Mouse (Mus musculus): ENCODE results near the gene Epha2. TPM values are rescaled to one million over a fixed set of nuclear protein-coding genes. Genes with fewer than 3 reads are reported as not detected.
A peak's percentile ranks its signal among the peaks of the same experiment; 100 is the strongest.

Gene Epha2
- total RNA-seq, 2 experiments from 2014 or later, result 8.0 to 8.9 TPM

DNA sequence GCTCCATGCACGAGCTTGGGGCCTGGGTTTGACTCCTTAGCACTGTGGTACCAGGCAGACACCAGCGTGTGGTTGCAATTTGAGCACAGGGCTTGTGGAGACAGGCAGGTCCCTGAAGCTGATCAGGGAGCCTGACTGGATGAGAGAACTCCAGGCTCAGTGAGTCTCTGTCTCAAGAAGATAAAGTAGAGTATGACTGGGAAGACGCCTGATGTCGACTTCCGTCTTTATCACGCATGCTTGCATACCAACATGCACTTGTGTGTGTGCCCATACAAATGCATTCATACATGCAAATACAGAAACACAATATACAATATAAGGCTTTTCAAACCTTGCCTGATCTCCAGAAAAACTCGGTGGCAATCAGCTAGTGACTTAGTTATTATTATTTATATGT lies 16.9 kb downstream of the Epha2 start:
- no peak for DNase-seq
- intact Hi-C loops (cut with DNase I), result loop anchor here (5.0 kb wide), 1 partner anchor 44 kb away; no protein-coding TSS in a partner anchor

- intact Hi-C loops (cut with DNase I), result no loop called here
- no peak for DNase-seq
Observed at GRCm38 (mm10) chr4:141322526-141322925, 21.5 kb downstream of the Epha2 start.

DNA sequence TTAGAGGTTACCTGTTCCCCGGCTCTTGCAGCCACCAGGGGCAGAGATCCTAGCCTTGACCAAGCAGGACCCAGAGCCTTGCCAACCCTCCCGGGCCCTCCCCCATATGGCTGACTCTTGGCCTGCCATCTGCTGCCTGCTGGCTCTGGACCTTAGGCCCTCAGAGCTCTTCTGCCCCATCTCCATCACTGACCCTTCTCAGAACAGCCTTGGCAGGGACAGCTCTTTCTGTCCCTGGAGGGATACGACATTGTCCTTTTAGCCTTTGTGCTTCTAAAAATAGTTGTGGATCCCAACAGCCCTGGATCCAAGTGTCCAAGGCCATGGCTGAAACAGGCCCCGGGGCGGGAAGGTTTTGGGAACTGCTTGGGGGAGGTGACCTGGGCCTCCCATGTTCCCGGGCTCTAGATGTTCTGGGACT lies 23.7 kb downstream of the Epha2 start:
- intact Hi-C loops (cut with DNase I), result no loop called here
- peak; percentile 57 to 63 for DNase-seq

DNA sequence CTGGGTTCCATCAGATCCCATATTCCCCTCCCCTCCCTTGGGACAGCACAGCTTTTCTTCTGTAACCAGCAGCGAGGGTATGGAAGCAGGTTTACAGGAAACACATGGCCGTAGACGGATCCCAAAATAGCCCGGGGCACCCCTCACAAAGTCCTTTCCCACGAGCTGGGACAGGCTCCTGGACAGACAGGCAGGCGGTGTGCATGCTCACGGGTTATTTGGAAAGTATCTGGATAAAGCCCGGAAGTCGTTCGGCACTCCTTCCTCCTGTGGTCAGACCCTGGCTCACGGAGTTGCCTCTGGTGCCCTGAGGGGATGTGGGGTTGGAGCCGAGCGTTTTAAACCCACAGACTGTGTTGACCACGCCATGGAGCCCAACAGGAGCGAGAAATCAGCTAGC lies 24.6 kb downstream of the Epha2 start:
- DNase-seq, result peak; percentile 32 to 41
- intact Hi-C loops (cut with DNase I), result no loop called here

DNA sequence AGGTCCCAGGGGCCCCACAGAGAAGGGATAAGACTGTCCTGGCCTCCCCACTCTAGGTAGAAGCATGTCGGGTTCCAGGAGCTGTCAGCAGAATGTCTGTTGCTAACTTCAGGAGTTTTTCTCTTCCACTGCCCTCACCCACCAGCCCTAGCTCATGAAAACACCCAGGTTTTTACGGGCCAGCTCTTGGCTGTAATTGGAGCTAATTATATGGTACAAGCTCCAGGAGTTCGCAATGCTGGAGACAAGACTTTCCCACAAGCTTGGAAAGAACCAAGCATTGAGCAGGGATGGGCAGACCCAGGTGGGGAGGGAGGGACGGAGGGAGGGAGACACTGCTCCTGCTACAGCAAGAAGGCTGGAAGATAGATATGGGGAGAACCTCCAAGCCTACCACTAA lies 26.0 kb downstream of the Epha2 start:
- no peak for DNase-seq
- intact Hi-C loops (cut with DNase I), result no loop called here

DNA sequence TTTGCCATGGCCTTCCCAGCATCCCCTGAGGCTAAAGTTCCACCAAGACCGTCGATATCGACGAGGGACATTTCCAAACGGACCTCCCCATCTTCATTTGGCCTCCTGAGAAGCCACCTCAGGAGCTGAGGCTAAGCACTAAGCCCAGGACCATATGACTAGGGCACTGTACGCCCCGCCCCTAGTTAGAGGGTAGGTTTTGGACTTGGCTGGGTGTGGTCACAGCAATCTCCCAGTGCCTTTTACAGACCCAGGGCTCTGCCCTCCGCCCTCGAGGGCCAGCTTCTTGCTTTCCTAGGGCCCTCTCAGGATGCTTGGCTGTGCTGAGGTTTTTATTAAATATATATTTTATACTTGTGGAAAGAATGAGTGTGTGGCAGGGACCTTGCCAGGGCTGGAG lies 27.7 kb downstream of the Epha2 start:
- no peak for DNase-seq
- intact Hi-C loops (cut with DNase I), result no loop called here

DNA sequence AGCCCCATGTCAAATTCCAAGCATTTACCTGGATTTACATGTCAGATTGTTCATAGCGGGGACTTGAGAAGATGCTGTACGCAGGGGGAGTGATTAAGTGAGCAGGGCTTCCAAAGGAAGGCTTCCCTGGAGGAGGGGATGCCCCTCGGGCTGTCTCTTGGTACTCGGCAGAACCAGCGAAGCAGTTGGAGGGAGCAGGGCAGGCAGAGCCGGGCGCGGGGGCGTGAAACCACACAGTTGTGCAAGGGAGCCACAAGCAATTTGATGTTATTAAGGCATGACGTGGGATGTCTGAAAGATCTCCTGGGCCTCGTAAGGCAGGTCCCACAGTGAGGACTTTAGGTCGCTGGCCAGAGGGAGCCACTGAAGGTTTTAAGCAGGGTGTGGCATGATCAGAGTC lies 28.9 kb downstream of the Epha2 start:
- DNase-seq, result no peak
- intact Hi-C loops (cut with DNase I), result no loop called here

GRCm38 (mm10) chr4:141331446-141331845 lies 30.4 kb downstream of the Epha2 start:
- no peak for DNase-seq
- intact Hi-C loops (cut with DNase I), result no loop called here

DNA sequence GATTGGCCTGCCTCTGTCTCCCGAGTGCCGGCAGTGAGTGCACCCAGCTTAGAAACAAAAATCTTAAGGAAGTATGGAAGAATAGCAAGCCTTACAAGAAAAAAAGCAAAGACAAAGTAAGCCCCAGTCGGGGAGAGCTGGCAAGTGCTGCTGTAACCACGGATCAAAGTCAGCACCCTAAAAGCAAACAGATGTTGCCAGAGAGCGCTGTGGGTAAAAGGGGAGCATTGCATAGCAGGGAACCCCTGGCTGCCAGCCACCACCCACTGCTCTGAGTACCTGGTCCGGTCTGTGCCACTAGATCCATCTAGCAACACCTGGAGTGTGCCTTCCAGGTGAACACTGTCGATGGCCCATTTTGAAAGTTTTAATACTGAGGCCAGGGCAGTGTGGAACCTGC lies 31.2 kb downstream of the Epha2 start:
- intact Hi-C loops (cut with DNase I), result no loop called here
- no peak for DNase-seq

DNA sequence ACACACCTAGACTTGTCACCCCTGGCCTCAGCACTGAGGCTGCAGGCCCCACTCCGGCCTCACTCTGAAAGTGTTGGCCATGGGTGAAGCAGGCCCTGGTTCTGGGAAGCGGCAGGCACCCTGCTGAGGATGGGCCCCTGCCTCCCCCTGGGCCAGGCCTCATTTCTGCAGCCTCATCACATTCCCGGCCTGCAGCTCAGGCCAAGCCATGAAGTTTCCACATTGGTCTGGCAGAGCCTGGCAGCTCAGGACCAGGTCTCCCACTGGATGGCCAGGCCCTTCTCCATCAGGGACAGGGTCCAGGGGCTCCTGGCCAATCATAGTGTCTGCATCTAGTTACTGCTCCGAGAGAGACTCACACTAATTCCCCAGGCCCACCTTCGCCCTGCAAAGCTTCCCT lies 33.7 kb downstream of the Epha2 start:
- intact Hi-C loops (cut with DNase I), result no loop called here
- DNase-seq, result no peak

DNA sequence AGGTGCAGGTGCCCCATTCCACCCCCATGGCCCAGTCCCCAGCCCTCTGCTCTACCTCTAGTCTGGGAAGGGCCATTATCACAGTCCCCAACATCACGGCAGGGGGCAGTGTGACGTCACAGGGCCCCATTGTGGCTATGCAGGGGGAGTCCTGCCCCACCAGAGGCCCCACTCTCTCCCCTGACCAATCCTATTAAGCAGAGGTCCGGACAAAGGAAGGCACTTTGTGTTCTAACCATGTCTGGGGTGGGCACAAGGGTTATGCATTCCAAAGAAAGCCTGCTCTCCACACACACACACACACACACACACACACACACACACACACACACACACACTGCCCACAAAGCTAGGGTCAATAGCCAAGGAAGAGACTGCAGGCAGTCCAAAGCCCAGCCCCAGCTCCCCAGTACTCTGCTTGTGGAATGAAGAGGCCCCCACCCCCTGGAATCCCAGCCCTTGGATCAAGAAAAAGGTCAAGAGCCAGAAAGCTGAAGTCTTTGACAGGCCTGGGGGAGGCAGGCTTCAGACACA lies 34.3 kb downstream of the Epha2 start:
- no peak for DNase-seq
- intact Hi-C loops (cut with DNase I), result no loop called here

DNA sequence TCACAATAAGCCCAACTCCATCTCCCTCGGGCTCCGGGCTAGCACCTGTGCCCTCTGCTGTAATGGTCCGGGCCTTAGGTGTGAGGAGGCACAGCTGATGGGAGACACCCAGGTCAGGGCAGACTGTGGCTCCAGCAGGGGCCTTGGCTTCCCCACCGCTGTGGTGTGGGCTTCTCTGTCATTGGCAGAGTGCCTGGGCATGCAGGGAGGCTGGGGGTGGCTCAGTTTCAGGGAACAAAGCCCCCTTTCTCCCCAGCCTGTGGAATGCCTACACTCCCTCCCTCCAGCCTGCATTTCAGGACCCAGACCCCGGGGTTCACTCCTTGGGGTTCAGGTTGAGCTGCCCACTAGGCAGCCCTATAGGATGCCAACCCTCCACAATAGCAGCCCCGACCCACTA lies 35.2 kb downstream of the Epha2 start:
- intact Hi-C loops (cut with DNase I), result no loop called here
- DNase-seq, result no peak

- no peak for DNase-seq
- intact Hi-C loops (cut with DNase I), result no loop called here
Observed at GRCm38 (mm10) chr4:141337986-141338385, 36.9 kb downstream of the Epha2 start.

DNA sequence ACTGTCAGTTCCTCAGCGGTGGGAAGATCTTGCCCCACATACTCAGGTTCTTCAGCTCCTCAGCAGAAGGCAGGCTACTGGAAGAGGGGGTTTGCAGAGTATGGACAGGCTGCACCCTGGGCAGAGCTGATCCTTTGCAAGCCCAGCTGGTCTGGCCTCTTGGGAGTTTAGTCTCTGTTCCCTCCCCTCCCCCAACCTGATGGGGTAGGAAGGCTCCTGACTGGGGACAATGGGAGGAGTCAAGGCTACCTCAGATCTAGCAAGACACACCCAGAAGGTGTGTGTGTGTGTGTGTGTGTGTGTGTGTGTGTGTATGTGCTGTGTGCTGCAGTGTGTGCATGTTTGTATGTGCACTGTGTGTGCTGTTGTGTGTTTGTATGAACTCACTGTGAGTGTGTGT lies 37.8 kb downstream of the Epha2 start:
- intact Hi-C loops (cut with DNase I), result no loop called here

DNA sequence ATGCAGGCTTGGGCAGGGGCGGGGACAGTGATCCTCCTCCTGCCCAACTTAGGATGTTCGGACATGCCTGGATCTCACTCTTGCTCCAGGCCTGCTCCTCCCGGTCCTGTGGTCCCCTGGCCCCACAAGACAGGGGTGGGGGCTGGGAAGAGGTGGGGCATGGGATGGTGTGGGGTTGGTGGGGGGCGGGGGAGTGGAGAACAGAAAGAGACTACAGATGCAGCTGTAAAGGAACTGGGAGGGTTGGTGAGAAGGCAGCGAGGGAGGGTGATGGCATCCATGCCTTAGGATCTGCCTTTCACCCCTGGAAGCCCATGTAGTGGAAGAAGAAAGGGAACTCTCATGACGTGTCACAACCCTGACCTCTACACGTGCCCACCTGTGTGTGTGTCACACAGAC lies 40.4 kb downstream of the Epha2 start:
- intact Hi-C loops (cut with DNase I), result no loop called here
- DNase-seq, result no peak

More for the DNA sequence above, 37.8 kb downstream of the Epha2 start:
- DNase-seq, result no peak

- DNase-seq, result no peak
- intact Hi-C loops (cut with DNase I), result no loop called here
Observed at GRCm38 (mm10) chr4:141343515-141343914, 42.5 kb downstream of the Epha2 start.

GRCm38 (mm10) chr4:141345219-141345618 lies 44.2 kb downstream of the Epha2 start:
- DNase-seq, result no peak
- intact Hi-C loops (cut with DNase I), result no loop called here

GRCm38 (mm10) chr4:141347365-141347797 lies 46.3 kb downstream of the Epha2 start:
- no peak for DNase-seq
- intact Hi-C loops (cut with DNase I), result no loop called here

DNA sequence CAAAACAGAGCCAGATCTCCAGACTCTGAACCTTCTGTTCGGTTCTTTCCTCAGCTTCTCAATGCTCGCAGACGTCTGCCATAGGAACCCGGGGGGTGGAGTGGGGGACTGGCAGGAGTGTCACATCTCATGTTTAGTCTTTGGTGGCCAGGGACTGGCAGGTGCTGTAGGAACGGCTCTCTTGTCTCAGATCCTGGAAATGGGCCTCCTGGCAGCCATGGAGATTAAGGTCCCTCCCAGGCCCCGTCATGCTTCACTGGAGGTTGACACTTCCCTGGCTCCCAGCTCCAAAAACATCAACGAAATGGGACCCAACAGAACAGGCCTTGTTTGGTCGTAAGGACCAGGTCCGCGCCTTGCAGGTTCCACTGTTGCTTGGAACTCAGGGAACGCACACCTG lies 47.6 kb downstream of the Epha2 start:
- intact Hi-C loops (cut with DNase I), result no loop called here
- no peak for DNase-seq

DNA sequence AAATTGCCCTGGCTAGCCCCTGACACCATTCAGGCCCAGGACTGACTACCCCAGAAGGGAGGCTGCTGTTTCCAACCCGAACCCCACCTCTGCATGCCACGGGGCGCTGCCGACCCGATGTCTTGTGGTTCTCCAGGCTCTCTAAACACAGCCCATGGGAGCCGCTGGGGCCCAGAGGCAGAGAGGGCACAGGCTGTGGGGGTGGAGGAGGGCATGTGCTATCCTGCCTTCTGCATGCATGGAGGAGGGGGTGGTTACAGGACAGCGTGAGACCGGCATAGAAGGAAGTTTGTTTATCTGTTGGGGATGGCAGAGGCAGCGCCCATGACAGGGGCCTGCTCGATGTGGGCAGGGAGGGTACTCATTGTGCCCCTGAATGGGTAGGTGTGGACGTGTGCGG lies 49.0 kb downstream of the Epha2 start:
- intact Hi-C loops (cut with DNase I), result no loop called here

GRCm38 (mm10) chr4:141351972-141352371 lies 50.9 kb downstream of the Epha2 start:
- intact Hi-C loops (cut with DNase I), result no loop called here
- DNase-seq, result no peak

More for the DNA sequence above, 49.0 kb downstream of the Epha2 start:
- no peak for DNase-seq

DNA sequence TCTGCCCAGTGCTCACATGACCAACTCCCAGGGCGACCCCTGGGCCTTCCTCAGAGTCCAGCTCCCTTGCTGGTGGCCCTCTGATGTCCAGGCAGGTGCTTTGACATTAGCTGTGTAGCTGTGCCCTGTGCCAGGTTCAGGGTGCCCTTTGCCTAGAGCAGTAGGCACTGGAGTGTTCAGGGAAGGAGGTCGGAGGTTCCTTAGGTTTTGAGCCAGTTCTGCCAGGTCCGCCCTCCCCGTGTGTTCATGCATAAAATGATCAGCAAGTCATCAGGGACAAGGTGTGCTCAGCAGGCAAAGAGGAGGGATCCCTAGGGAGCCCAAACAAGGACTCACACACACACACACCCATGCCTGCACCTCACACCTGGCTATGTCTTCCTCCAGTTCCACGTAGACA lies 51.9 kb downstream of the Epha2 start:
- intact Hi-C loops (cut with DNase I), result no loop called here
- DNase-seq, result no peak

DNA sequence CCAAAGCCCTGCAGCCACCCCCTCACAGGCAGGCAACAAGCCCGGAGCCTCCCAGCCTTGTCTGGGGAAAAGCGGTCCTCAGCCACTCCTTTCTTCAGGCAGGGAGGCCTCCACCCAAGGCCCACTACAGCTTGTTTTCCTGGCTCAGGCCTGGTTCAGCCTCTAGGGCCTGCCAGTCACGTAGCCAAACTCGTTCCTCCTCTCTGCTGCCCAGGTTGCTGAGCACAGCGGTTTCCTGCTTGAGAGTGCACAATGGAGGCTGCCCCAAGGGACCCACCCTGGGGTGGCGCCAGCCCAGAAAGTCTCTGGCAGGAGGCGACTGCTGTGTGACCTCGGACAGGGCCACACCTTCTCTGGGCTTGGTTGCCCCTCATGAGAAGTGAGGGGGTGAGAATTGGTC lies 52.8 kb downstream of the Epha2 start:
- peak; percentile 67 for DNase-seq
- intact Hi-C loops (cut with DNase I), result no loop called here
